Mouse (Mus musculus): ENCODE measurements at regions not wholly inside any gene's neighbourhood (a gene's known extent, or its start where the extent isn't known, plus 50 kb on each side); places are given as distances from the start of the nearest gene placed in this dataset.

DNA sequence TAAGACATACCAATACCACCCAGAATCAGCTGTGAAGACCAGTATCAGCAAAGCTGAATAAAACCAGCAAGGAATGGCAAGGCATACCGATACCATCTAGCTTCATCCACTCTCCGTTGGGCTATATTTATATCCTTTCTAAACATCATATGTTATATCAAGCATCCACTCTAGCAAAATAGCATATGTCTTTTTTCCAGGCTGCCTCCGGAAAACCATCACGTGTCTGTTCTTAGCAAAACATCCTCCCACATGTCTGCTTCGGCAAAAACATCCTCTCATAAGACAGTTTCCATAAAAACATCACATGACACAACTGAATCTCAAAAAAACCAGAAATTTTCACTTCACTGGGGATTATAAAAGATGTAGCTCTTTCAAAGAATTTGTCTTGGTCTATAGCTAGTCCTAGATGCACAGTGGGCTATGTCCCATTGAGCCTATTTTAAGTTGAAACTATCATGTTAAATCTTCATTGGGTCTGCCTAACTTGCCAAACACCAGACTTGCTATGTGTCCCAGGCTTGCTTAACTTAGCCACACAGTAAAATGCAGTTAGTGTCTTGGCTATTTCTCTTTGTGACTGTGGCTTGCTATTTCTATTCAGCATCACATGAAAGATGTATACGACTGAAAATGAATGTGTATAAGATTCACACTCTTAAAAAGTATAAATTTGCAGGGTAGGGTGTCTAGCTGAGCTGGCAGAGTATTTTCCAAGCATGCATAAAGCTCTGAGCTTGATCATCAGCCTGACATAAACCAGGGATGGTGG, 278.2 kb downstream of the Kcnrg start:
- ATAC-seq (replicated peaks; ENCODE audit: poor library complexity), result no peak

DNA sequence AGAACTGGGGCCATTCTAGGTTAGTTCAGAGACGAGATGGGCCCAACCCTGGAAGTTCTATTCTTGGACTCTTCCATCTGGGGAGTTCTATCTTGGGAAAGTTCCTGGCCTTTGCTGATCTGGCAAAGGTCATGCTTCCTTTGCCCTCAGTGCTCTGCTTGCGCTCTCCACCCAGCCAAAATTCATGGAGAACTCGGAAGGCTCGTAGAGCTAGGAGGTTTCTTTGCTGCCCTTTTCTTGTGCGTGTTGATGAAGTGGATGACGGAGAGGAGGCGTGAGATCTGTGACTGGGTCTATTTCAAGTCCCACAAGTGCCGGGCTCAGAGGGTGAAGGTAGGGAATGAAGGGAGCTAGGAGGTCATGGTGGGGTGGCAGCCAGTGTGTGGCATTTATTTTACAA, 282.4 kb downstream of the Kcnrg start:
- no peak for ATAC-seq (replicated peaks; ENCODE audit: poor library complexity)

DNA sequence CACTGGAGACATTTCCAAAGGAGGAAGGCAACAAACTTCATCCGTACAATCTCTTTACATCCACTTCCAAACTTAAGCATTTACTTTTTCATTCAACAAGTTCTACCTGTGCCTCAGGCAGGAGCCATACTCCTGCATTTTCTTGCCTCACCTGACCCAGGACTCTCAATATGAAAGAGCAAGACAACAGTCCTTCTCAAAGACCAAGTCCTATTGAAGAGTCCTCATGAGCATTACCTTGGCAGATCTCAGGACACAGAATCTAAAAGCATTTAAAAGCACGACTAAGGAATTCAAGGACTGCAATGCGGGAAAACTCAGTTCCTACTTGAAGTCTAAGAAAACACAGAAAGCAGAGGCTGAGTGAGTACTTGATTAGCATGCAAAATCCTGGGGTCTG, 286.5 kb downstream of the Kcnrg start:
- ATAC-seq (replicated peaks; ENCODE audit: poor library complexity), result no peak

DNA sequence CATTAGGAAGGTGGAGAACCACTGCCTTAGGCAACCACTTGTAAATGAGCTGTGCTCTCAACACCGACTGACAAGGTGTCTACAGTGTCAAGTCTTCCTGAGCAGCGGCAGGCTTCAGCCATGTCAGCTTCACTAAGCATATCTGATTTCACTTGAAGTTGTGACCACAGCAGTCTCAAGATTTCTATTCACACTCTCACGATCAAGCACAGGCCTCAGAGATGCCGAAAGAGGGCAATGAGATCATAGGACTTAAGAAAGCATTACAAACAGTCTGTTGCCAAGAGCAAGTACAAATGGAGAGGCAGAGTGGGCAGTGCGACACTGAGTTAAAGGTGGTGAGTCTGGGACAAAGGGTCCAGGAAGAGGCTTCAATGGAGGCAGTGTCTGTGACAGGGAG, 289.6 kb downstream of the Kcnrg start:
- ATAC-seq (replicated peaks; ENCODE audit: poor library complexity), result no peak

DNA sequence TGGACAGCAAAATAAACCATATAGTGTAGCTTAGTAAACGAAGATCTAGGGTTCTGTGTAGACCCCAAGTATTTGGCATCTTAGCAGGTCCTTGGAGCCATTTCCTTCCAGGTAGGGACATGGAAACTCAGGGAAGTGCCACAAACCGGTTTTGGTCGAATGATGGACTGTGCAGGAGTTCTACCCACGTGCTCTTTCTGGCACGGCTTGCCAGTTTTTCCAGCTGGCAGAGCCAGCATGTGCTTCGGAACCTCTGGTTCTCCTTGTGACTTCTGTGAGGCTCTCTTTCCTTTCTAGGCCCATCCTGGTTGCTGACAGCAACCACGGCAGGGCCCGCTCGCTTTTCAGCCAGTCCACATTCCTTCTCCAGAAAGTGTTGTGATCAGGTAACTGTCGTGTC, 291.4 kb downstream of the Kcnrg start:
- no peak for ATAC-seq (replicated peaks; ENCODE audit: poor library complexity)

DNA sequence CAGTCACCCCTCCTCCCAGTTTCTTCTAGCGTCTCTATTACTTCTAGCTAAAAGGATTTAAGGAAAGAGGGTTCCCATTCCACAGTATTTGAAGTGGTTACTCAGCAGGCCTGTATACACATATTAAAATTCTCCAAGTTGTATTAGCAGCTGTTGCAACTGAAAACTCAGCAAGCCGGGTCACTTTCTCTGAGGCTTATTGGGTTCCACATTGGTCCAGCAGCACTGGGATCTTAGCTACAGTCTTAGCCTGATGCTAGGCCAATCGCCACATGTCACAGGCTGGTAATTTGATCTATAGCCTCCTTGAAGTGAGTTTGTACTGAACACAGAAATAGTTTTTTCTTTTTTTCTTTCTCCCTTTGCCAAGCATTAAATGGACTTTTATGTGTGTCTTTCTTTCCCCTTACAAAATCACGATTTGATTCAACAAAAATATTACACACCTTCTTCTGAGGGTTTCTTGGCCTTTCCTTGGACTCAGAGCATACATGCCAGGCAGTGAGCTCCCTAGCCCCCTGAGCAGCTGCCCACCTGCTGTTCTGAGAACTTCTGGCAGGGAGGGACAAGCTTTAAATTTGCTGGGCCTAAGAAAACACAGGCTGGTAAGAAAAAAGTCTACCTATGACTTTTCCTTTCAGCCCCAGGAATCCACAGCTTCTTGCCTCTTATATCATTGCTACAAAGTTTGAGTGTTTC, 297.3 kb downstream of the Kcnrg start:
- no peak for ATAC-seq (replicated peaks; ENCODE audit: poor library complexity)

DNA sequence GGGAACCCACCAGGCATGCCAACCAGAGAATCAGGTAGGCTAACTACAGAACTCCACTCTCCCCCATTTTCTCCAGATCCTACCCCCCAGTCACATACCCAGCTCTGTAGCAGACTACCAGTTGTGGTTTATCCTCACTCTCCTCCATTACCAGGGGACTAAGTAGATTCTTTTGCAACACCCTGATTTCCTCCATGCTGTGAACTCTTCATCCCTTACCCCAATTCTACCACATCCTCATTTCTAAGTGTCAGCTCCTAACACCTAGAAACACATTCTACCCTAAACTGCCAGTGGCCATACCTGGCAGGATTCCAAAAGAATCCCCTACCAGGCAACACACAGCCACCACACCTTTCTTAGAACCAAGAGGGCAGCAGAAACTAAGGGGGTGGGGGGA, 310.9 kb downstream of the Kcnrg start:
- peak; percentile 96 for ATAC-seq (replicated peaks; ENCODE audit: poor library complexity)

DNA sequence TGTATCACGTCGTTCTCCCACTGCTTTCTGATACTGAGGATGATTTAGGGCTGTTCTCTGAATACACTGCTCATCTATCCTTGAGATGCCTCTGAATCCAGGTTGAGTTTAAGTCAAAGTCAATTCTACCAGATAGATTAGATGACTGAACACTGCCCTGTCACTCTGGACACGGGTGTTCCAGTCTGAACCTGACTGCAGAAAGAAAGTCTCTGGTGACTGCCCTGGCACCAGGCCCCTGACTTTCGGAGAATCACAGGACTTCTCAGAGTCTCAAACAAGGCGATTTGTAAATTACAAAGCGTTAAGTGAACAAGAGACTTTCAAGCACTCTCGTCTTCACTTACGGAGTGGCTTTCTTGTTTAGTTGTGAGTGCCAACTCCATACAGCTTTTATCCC, 324.6 kb downstream of the Kcnrg start:
- no peak for ATAC-seq (replicated peaks; ENCODE audit: poor library complexity)

DNA sequence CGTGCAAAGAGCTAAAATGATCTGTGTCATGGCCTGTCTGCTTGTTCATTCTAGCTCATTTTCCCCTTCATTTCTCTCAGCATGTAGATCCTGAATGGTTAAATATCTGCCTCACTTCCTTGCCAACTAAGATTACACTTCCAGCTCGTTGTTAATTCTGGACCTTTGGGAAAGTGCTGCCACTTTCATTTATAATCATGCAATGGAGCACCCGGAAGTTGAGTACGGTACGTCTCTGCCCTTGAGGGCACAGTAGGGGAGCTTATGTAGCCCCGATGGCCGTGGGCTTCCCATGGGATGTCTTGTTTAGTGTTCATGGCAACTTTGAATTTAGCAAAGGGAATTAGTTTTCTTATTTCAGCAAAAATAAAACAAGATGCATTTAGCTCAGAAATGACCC, 334.4 kb downstream of the Kcnrg start:
- no peak for ATAC-seq (replicated peaks; ENCODE audit: poor library complexity)

DNA sequence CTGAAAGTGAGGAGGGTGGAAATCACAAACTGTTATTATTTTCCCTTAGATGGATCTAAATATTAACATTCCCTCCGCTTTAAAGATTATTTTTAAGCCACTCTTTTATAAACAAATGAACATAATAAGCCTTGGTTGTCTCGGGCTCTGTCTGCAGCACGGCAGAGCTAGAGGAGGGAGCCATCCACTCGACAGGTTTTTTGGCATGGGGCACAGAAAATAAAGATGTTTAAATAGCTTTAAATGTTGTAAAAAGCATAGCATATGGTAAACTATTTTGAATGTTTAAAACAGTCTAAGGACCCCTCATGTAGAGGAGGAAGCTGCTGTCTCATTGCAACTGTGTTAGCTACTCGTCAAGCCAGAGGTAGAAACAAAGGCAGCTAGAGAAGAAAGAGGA, 338.4 kb downstream of the Kcnrg start:
- ATAC-seq (replicated peaks; ENCODE audit: poor library complexity), result no peak

DNA sequence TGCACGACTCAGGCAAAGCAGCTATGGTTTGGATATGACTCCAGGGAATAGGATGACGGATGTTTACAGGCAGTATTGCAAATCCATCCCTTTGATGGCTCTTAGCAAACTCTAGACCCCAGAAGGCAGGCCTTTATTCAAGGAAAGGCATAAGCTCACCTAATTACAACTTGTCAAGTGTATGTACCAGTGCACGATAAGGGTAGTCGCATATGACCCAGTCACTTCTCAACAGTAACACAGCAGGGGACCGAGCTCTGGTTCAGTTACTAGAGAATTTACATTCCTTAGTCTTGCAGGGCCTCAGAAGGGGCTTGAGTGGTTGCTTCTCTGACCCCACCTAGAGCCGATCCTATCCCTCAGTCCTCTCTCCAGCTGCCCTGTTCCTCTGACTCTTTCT, 342.2 kb downstream of the Kcnrg start:
- ATAC-seq (replicated peaks; ENCODE audit: poor library complexity), result no peak

DNA sequence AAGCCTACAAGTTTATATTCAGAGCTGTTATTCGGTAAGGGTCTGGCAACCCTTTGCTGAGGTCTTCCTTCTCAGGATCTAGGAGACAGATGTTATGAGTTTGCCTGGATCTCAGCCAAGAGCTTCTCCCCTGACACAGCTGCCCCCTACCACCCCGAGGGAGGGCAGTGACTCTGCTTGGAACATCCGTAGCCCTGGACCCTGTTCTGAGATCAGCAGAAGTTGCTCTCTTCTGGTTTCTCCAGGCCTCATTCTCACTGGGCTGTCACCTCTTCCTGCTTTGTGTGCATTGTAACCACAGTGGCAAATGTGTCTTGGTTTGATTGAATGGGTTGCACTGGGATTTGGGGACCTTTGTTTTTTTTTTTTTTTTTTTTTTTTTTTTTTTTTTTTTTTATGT, 342.4 kb upstream of the Rnaseh2b start:
- ATAC-seq (replicated peaks; ENCODE audit: poor library complexity), result peak; percentile 63; the same call in 1 of the 2 replicates

DNA sequence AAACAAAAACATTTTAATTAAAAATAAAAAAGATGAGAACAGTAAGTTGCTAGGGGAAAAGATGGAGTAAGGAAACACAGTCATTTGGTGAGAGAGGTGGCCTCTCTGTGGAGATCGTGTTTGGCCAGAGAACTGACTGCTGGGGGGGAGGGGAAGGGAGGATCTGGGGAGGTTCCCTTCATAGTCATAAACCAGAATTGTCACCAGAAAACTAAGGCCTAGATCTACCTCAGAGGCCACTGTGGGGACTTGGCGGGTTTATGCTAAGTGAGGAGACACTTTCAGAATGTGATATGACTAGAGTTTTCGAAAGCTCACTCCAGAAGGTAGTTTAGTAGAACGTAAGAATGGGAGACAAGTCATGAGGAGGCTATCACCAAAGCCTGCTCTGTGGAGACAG, 339.4 kb upstream of the Rnaseh2b start:
- ATAC-seq (replicated peaks; ENCODE audit: poor library complexity), result no peak

DNA sequence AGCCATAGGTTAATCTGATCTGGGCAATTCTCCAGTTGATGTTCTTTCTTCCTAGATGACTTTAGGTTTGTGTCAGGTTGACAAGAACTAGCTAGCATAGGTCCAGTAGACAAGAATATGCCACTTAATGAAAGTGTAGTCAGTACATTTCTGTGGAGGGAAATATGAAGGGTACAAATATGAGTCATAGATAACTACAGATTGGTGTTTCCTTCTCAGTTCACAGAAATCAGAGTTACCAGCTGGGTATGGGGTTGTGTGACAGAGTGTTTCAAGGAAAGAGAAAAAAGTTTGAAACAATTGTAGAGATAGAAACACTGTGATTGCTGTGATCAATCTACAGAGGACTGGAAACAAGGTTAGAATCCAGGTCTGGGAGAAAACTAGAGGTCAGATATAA, 337.0 kb upstream of the Rnaseh2b start:
- no peak for ATAC-seq (replicated peaks; ENCODE audit: poor library complexity)

DNA sequence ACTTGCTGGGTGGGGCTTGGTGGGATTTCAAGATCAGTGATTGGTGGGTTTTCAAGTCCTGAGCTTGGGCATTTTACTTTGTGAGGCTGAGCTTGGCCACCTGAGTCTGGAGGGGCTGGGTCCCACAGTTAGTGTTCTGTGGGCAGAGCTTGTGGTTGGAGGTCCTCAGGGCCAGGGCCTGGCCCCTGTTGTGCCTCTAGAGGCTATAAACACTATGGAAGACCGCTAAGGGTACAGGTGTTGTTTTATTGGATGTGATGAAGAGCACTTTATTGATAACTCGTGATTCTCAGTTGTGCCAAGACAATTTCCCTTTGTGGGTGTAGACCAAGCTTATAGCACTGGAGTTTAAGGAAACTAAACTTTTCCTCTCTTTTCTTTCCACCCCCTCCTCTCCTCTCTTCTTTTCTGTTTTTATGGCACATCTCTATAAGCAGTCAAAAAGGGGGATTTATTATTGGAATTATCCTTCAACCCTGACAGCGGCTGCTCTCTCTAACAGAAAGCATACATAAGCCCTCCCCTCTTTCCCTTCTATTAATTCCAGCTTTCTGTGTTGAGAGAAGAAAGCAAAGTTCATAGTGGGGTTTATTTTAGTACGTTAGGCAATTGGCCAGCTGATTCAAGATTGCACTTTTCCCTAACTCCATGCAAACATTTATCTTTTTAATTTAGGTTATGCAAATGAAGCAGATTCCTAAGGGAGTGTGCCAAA, 332.0 kb upstream of the Rnaseh2b start:
- ATAC-seq (replicated peaks; ENCODE audit: poor library complexity), result no peak

DNA sequence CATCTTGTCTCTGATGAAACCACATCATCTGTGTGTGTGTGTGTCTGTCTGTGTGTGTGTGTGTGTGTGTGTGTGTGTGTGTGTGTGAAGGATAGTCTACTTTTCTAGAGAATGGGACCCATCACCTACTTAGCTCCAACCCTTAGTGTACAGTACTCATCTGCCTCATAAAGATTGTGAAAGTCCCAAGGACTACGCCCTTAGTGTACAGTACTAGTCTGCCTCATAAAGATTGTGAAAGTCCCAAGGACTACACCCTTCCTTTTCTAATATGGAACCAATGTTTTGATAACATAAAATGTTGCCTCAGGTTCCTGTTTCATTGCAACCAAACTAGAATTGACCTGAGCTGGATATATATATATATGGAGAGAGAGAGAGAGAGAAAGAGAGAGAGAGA, 323.9 kb upstream of the Rnaseh2b start:
- ATAC-seq (replicated peaks; ENCODE audit: poor library complexity), result peak; percentile 47

DNA sequence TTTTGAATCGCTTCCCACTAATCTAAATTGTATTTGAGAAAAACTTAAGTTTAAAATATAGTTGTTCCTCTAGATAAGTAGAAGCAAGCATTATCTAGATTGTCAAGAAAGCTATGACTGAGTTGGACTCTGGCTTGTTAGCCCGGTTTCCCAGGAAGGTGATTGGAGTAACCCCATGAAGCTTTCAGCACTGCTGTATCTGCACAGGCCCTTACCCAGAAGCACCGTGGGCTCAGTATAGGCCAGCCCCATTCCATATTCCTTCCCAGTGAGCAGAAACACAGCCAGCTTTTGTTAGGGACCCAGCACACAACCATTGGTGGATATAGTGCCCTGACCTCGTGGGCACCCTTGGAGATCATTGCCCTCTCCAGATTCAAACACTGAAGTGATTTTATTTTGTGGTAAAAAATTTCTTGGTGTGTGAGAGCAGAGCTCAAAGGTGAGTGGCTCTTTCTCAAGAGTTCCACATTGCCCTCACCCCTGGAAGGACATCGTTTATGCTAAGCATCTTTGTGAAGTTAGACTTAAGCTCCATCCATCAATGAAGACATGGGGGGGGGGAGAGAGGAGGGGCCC, 323.3 kb upstream of the Rnaseh2b start:
- no peak for ATAC-seq (replicated peaks; ENCODE audit: poor library complexity)

DNA sequence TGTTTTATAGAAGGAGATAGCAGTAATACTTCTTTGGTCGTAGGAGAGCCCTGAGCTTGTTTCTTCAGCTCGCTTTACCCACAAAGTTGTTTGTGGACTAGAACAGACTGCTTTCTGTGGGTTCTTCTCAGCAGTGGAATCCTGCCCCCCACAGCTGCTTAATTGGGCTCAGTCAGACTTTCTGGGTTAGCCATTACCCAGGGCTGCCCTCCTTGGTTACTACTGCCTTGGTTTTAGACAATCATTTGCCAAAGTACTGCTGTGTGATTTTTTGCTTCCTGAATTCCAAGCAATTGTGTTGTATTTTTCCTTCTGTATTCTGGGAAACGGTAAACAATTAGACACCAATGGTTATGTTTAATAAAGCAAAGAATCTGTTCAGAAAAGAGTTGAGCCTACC, 321.8 kb upstream of the Rnaseh2b start:
- no peak for ATAC-seq (replicated peaks; ENCODE audit: poor library complexity)

DNA sequence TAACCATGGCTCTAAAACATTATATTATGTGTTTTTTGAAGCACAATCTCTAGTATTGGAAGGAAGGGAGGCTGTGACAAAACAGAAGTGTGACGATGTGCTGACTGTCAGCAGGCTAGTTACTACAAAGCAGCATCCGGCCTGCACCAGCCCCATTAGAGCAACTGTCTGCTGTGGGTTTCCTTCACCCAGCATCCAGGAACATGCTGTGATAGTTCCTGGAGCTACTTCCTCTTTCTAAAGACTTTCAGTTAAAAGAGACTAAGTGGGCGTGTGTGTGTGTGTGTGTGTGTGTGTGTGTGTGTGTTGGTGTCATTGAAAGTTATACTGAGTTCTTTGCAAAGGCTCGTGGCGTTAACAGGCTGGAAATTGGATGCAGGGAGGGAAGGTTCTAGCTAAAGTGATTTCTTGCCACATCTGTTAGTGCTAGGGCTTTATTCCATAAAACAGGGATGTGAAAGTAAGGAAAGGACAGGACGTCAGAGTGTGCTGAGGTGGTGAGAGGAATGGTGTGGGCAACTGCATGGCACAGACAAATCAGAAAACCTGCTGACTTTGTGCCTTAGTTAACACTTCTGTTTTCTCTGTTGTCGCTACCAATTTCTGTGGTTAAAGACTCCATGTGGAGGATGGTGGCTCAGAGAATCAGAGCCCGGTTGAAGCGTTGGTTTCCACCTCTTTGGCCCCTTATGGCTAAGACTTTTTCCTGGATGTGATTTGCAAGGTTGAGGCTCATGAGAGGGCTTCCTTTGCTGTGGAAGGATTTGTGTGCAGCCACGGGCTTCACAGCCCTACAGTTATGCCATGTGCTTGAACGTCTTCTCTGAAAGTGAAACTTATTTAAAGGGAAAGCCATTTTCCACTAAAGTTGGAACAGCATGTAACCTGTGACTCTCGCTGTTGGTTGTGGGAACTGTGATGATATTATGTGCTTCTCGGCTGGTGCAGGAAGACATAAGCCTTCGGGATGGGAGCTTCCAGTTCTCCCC, 321.0 kb upstream of the Rnaseh2b start:
- peak; percentile 90 for ATAC-seq (replicated peaks; ENCODE audit: poor library complexity)

DNA sequence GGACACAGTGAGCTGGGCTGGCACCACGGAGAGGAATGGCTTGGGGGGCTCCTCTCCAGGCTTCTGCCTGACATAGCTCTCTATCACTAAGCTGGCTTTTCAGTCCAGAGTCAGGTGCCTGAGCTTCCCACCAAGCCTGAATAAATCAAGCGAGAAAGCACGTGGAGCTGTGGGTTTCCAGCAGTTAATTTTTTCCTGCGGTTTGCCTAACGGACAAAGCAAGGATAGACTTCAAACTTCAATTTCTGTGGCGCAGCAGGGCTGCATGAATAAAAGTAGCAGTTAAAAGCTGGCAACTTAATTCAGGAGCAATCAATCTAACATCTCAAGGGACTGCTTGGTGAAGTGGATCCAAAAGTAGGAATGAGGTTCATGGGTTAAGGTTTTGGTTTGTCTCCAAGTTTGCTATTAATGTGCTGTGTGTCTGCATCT, 317.1 kb upstream of the Rnaseh2b start:
- no peak for ATAC-seq (replicated peaks; ENCODE audit: poor library complexity)
